ENCODE assay signal across 26 mouse cellular contexts in genomic region chr14:55279322-55280069, GRCm38 (mm10). TPM values are rescaled to one million over a fixed set of nuclear protein-coding genes. Genes with fewer than 3 reads are reported as not detected.
DNase-seq lines count a peak whose midpoint lies in the region; ATAC-seq and TF ChIP-seq lines count a peak whose summit lies in the region.
"Had no signal": no experiment of that assay in that cellular context is flagged by ENCODE, and none has a peak within 500 bp of the region (broad histone marks: within the 10 kb centered on the region; RNA-seq: fewer than 3 reads in every experiment).

No protein-coding gene starts in this region.

- no peaks in the 10 kb centered on the region for H3K36me3 ChIP-seq in limb, embryonic 11.5 days (ENCODE audit: control insufficient read depth, insufficient read depth, low read length)
- H3K36me3 ChIP-seq in limb, embryonic 10.5 days: no peaks in the 10 kb centered on the region
- H3K36me3 ChIP-seq in midbrain, embryonic 11.5 days (ENCODE audit: control insufficient read depth, insufficient read depth, low read length): no peaks in the 10 kb centered on the region
- no peaks in the 10 kb centered on the region for H3K36me3 ChIP-seq in liver, postnatal 0 days (replicated peaks; ENCODE audit: insufficient read depth, low read length)
- H3K36me3 ChIP-seq: embryonic facial prominence, embryonic 12.5 days; heart, embryonic 15.5 days; liver, embryonic 12.5 days; midbrain, embryonic 10.5 days; neural tube, embryonic 12.5 days had no signal

- no peak overlapping the region for H3K9ac ChIP-seq in limb, embryonic 11.5 days (ENCODE audit: low read length)
- H3K9ac ChIP-seq in midbrain, embryonic 11.5 days (ENCODE audit: low read length): no peak overlapping the region
- H3K9ac ChIP-seq in liver, postnatal 0 days (replicated peaks): no peak overlapping the region
- H3K9ac ChIP-seq: embryonic facial prominence, embryonic 12.5 days; heart, embryonic 15.5 days; liver, embryonic 12.5 days; neural tube, embryonic 12.5 days had no signal

- WGBS in limb, embryonic 11.5 days: 69% methylated on average over 7 of the region's 7 CpGs
- WGBS in limb, embryonic 10.5 days: 81% methylated on average over 7 of the region's 7 CpGs
- WGBS in large intestine, adult 2 months: 21% methylated on average over 7 of the region's 7 CpGs
- WGBS in midbrain, embryonic 11.5 days: 88% methylated on average over 7 of the region's 7 CpGs
- WGBS in liver, postnatal 0 days (ENCODE audit: insufficient replicate concordance): 70% methylated on average over 7 of the region's 7 CpGs

- TF ChIP-seq CTCF in liver, postnatal 0 days (IDR thresholded peaks at IDR 0.05; ENCODE audit: low read depth): no peak

- peak; percentile 70; the same call in 1 of the 2 replicates for ATAC-seq in limb, embryonic 11.5 days (ENCODE audit: insufficient number of reproducible peaks, low FRiP score, low TSS enrichment, low read depth)
- ATAC-seq in midbrain, embryonic 11.5 days (ENCODE audit: low FRiP score): no peak
- no peak for ATAC-seq in liver, postnatal 0 days
- ATAC-seq: forebrain, embryonic 14.5 days; hindbrain, postnatal 0 days; liver, embryonic 12.5 days had no signal

- TF ChIP-seq EP300 in liver, postnatal 0 days (IDR thresholded peaks at IDR 0.05; ENCODE audit: low read depth): no peak

- peak; percentile 27 for DNase-seq in limb, embryonic 11.5 days (ENCODE audit: low spot score)
- DNase-seq in limb, embryonic 10.5 days (ENCODE audit: low spot score): no peak
- peak; percentile 8 for DNase-seq in brain, adult 2 months (ENCODE audit: low read depth, low spot score)
- DNase-seq in large intestine, adult 2 months (ENCODE audit: low read depth, low spot score): peak; percentile 18
- DNase-seq in gastrocnemius, postnatal 14 days: no peak
- no peak for DNase-seq in midbrain, embryonic 11.5 days (ENCODE audit: low spot score, missing footprints)
- DNase-seq in liver, postnatal 0 days: no peak
- DNase-seq: cerebellum, adult 8-10 months; gastrocnemius, postnatal 25 days; thymus, adult 2 months had no signal

- H3K27me3 ChIP-seq in limb, embryonic 11.5 days (ENCODE audit: control insufficient read depth, insufficient read depth, low read length): no peaks in the 10 kb centered on the region
- H3K27me3 ChIP-seq in limb, embryonic 10.5 days (ENCODE audit: low read depth, poor library complexity, severe bottlenecking): no peaks in the 10 kb centered on the region
- H3K27me3 ChIP-seq in midbrain, embryonic 11.5 days (ENCODE audit: control insufficient read depth, insufficient read depth, low read length): no peaks in the 10 kb centered on the region
- no peaks in the 10 kb centered on the region for H3K27me3 ChIP-seq in liver, postnatal 0 days (ENCODE audit: insufficient read depth, low read length)
- H3K27me3 ChIP-seq: embryonic facial prominence, embryonic 12.5 days; heart, embryonic 15.5 days; liver, embryonic 12.5 days; neural tube, embryonic 12.5 days had no signal

- H3K4me2 ChIP-seq in limb, embryonic 11.5 days (ENCODE audit: low read depth, severe bottlenecking): no peak overlapping the region
- H3K4me2 ChIP-seq in midbrain, embryonic 11.5 days: no peak overlapping the region
- H3K4me2 ChIP-seq in liver, postnatal 0 days (ENCODE audit: low read depth, low read length): no peak overlapping the region
- H3K4me2 ChIP-seq: embryonic facial prominence, embryonic 12.5 days; heart, embryonic 15.5 days; liver, embryonic 12.5 days; neural tube, embryonic 12.5 days had no signal

- no peak overlapping the region for H3K27ac ChIP-seq in limb, embryonic 11.5 days (replicated peaks; ENCODE audit: low read depth, low read length)
- no peak overlapping the region for H3K27ac ChIP-seq in limb, embryonic 10.5 days
- H3K27ac ChIP-seq in midbrain, embryonic 11.5 days (ENCODE audit: low read depth, low read length): no peak overlapping the region
- H3K27ac ChIP-seq in liver, postnatal 0 days (ENCODE audit: low read depth): no peak overlapping the region
- H3K27ac ChIP-seq: embryonic facial prominence, embryonic 12.5 days; heart, embryonic 15.5 days; hindbrain, postnatal 0 days; kidney, postnatal 0 days; liver, embryonic 12.5 days; macrophage; midbrain, embryonic 10.5 days; neural tube, embryonic 12.5 days had no signal

- intact Hi-C loops in gastrocnemius, postnatal 14 days (cut with DNase I; ENCODE audit: low total_unique reads): no loop called here

- no peaks in the 10 kb centered on the region for H3K4me1 ChIP-seq in limb, embryonic 11.5 days (ENCODE audit: control insufficient read depth, insufficient read depth, low read length)
- peaks cover 4% of the 10 kb centered on the region; the same call in 1 of the 2 replicates for H3K4me1 ChIP-seq in limb, embryonic 10.5 days
- H3K4me1 ChIP-seq in midbrain, embryonic 11.5 days (ENCODE audit: control insufficient read depth, insufficient read depth, low read length): no peaks in the 10 kb centered on the region
- H3K4me1 ChIP-seq in liver, postnatal 0 days (ENCODE audit: insufficient read depth): no peaks in the 10 kb centered on the region
- H3K4me1 ChIP-seq: embryonic facial prominence, embryonic 12.5 days; heart, embryonic 15.5 days; neural tube, embryonic 12.5 days had no signal

- H3K4me3 ChIP-seq in limb, embryonic 11.5 days (ENCODE audit: low read depth, low read length): no peak overlapping the region
- no peak overlapping the region for H3K4me3 ChIP-seq in limb, embryonic 10.5 days
- no peak overlapping the region for H3K4me3 ChIP-seq in midbrain, embryonic 11.5 days (ENCODE audit: low read depth, low read length)
- H3K4me3 ChIP-seq in liver, postnatal 0 days (ENCODE audit: low read depth, low read length): no peak overlapping the region
- H3K4me3 ChIP-seq: embryonic facial prominence, embryonic 12.5 days; heart, embryonic 15.5 days; liver, embryonic 12.5 days; midbrain, embryonic 10.5 days; neural tube, embryonic 12.5 days had no signal

- H3K9me3 ChIP-seq in limb, embryonic 11.5 days (ENCODE audit: control insufficient read depth, low read length): no peaks in the 10 kb centered on the region
- no peaks in the 10 kb centered on the region for H3K9me3 ChIP-seq in limb, embryonic 10.5 days (replicated peaks)
- no peaks in the 10 kb centered on the region for H3K9me3 ChIP-seq in midbrain, embryonic 11.5 days (ENCODE audit: control insufficient read depth, low read length)
- no peaks in the 10 kb centered on the region for H3K9me3 ChIP-seq in liver, postnatal 0 days (ENCODE audit: low read length)
- H3K9me3 ChIP-seq: embryonic facial prominence, embryonic 12.5 days; heart, embryonic 15.5 days; liver, embryonic 12.5 days; midbrain, embryonic 10.5 days; neural tube, embryonic 12.5 days had no signal

RNA-seq across cellular contexts. Expression of gene Dhrs2, which starts 57.7 kb away (rescaled TPM):
- not detected in 2 replicates for polyA plus RNA-seq in limb, embryonic 11.5 days (2014; fragmentation: Nextera tagmentation; extraction: Ambion mirVana)
- polyA plus RNA-seq in limb, embryonic 10.5 days (2016; fragmentation: Nextera tagmentation; extraction: Ambion mirVana): not detected in 2 replicates
- polyA plus RNA-seq in large intestine, adult 2 months (2012; rRNA removed): not detected in 2 replicates
- total RNA-seq in gastrocnemius, postnatal 14 days (2021): under 1 TPM in 1 of 2 experiments, not detected in 1; 0.16 TPM
- polyA plus RNA-seq in midbrain, embryonic 11.5 days (2014; fragmentation: Nextera tagmentation; extraction: Ambion mirVana): not detected in 2 replicates
- not detected in 2 replicates for polyA plus RNA-seq in liver, postnatal 0 days (2015; fragmentation: Nextera tagmentation; extraction: Ambion mirVana)
- total RNA-seq: adrenal gland, postnatal 4 days; common myeloid progenitor, adult 5-6 weeks; ES-E14; gastrocnemius, postnatal 25 days; heart, adult 8-10 months; layer of hippocampus, adult 8-10 months; left cerebral cortex, adult 18-20 months; left cerebral cortex, postnatal 36 days had no signal
- polyA plus RNA-seq: heart, embryonic 15.5 days; liver, embryonic 12.5 days; macrophage; midbrain, embryonic 10.5 days had no signal

Comparison
In these comparisons a context has a peak if more than half of its experiments do, and no peak if none do; other contexts are left out.
1. DNase-seq: peak in limb, embryonic 11.5 days (single experiment), brain, adult 2 months (single experiment) and large intestine, adult 2 months (single experiment); none in limb, embryonic 10.5 days (single experiment), gastrocnemius, postnatal 14 days (single experiment), midbrain, embryonic 11.5 days (single experiment) and liver, postnatal 0 days (single experiment).